Mouse (Mus musculus): ENCODE measurements around the gene Pou5f1. TPM values are rescaled to one million over a fixed set of nuclear protein-coding genes. Genes with fewer than 3 reads are reported as not detected.

The Pou5f1 gene
- polyA plus RNA-seq, 1 experiment from 2014 or later, result not detected

DNA sequence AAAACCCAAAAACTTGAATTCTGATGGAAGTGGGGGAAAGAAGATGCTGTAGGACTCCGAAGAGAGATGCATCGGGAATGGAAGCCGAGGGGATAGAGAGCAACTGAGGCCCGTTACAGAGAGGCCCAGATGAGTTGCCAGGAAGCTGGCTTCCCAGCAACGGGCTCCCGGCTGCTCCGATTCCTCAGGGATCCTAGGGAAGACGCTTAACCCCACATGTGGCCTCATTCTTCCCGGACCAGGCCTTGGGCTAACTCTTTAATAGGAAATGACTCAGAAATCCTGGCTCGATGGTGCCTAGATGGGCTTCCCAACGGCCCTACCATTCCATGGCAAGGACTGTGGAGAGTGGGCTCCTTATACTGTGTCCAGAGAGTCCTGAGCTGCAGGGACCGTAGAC lies 11.7 kb downstream of the Pou5f1 start:
- Histone ChIP-seq H3K9ac (ENCODE audit: low read length) (peak overlapping the region; percentile 64), H3K27ac (ENCODE audit: low read depth, low read length) (no peak overlapping the region), H3K4me1 (replicated peaks; ENCODE audit: control insufficient read depth, insufficient read depth, low read length) (peaks cover 18% of the 10 kb centered on the region), H3K36me3 (ENCODE audit: control insufficient read depth, insufficient read depth, low read length) (no peaks in the 10 kb centered on the region), H3K4me3 (ENCODE audit: low read depth, low read length) (peak overlapping the region; percentile 54), H3K4me2 (ENCODE audit: low read depth, low read length, severe bottlenecking) (peak overlapping the region; percentile 62), H3K9me3 (ENCODE audit: control insufficient read depth, low read length) (no peaks in the 10 kb centered on the region), H3K27me3 (ENCODE audit: control insufficient read depth, insufficient read depth, low read length) (no peaks in the 10 kb centered on the region)
- WGBS, result 8% methylated on average over 12 of the region's 12 CpGs
- ATAC-seq (replicated peaks; ENCODE audit: low FRiP score) (no peak), DNase-seq (ENCODE audit: low spot score) (peak; percentile 55)

- no peak overlapping the region for H3K27ac ChIP-seq (ENCODE audit: low read depth, low read length)
- no peaks in the 10 kb centered on the region for H3K4me1 ChIP-seq (replicated peaks; ENCODE audit: control insufficient read depth, insufficient read depth, low read length)
- 89% methylated on average over 9 of the region's 9 CpGs for WGBS
- no peak overlapping the region for H3K4me2 ChIP-seq (ENCODE audit: low read depth, low read length, severe bottlenecking)
- no peak overlapping the region for H3K4me3 ChIP-seq (ENCODE audit: low read depth, low read length)
- DNase-seq (ENCODE audit: low spot score), result no peak
- no peak overlapping the region for H3K9ac ChIP-seq (ENCODE audit: low read length)
- H3K9me3 ChIP-seq (ENCODE audit: control insufficient read depth, low read length), result no peaks in the 10 kb centered on the region
- no peak for ATAC-seq (replicated peaks; ENCODE audit: low FRiP score)
- no peaks in the 10 kb centered on the region; the same call in 1 of the 2 replicates for H3K36me3 ChIP-seq (ENCODE audit: control insufficient read depth, insufficient read depth, low read length)
- no peaks in the 10 kb centered on the region for H3K27me3 ChIP-seq (ENCODE audit: control insufficient read depth, insufficient read depth, low read length)
These were observed 18.5 kb downstream of the Pou5f1 start for GRCm38 (mm10) chr17:35524354-35524753.

DNA sequence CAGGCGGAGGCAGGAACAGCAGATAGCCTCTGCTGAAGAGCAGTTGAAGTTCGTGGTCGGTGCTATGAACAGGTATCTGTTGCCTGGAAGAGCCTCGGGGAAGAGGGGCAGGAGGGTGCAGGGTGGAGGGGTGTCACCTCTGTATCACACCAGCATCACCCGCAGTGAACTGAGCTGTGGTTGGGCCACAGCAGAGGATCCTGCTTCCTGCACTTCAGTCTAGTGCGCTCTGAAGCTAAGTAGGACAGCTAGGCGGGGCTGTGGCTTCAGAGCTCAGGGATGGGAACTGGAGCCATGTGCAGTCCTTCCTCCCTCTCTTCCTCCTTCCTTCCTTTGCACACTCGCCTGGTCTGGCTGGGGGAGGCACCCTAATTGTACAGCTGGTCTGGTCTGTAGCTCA lies 20.8 kb downstream of the Pou5f1 start:
- H3K27ac ChIP-seq (ENCODE audit: low read depth, low read length), result no peak overlapping the region
- 81% methylated on average over 8 of the region's 8 CpGs for WGBS
- no peaks in the 10 kb centered on the region for H3K27me3 ChIP-seq (ENCODE audit: control insufficient read depth, insufficient read depth, low read length)
- no peak overlapping the region for H3K4me2 ChIP-seq (ENCODE audit: low read depth, low read length, severe bottlenecking)
- H3K4me3 ChIP-seq (ENCODE audit: low read depth, low read length), result no peak overlapping the region
- ATAC-seq (replicated peaks; ENCODE audit: low FRiP score), result no peak
- H3K9me3 ChIP-seq (ENCODE audit: control insufficient read depth, low read length), result no peaks in the 10 kb centered on the region
- no peaks in the 10 kb centered on the region; the same call in 1 of the 2 replicates for H3K36me3 ChIP-seq (ENCODE audit: control insufficient read depth, insufficient read depth, low read length)
- H3K4me1 ChIP-seq (replicated peaks; ENCODE audit: control insufficient read depth, insufficient read depth, low read length), result no peaks in the 10 kb centered on the region
- no peak for DNase-seq (ENCODE audit: low spot score)
- no peak overlapping the region for H3K9ac ChIP-seq (ENCODE audit: low read length)

DNA sequence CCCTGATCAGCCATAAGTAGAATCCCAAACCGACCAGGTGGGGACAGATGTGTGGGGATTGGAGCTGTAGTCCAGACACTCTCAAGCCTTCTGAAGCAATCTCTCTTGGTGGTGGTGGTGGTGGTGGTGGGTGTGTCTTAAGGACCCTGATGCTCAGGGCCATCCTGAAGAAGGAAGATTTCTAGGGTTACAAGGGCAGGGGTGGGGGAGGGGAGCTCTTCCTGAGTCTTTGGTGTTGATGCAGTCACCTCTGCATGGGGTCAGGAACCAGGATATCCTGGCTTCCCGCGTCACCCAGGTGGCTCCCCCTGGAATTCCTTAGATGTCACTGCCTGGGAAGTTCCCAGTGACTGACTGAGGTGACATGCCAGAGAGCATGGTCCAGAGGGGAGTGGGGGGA lies 26.5 kb downstream of the Pou5f1 start:
- Histone ChIP-seq H3K27ac (ENCODE audit: low read depth, low read length) (no peak overlapping the region), H3K9me3 (ENCODE audit: control insufficient read depth, low read length) (no peaks in the 10 kb centered on the region), H3K27me3 (ENCODE audit: control insufficient read depth, insufficient read depth, low read length) (no peaks in the 10 kb centered on the region), H3K36me3 (ENCODE audit: control insufficient read depth, insufficient read depth, low read length) (no peaks in the 10 kb centered on the region), H3K4me1 (replicated peaks; ENCODE audit: control insufficient read depth, insufficient read depth, low read length) (no peaks in the 10 kb centered on the region), H3K9ac (ENCODE audit: low read length) (no peak overlapping the region), H3K4me2 (ENCODE audit: low read depth, low read length, severe bottlenecking) (no peak overlapping the region), H3K4me3 (ENCODE audit: low read depth, low read length) (no peak overlapping the region)
- ATAC-seq (replicated peaks; ENCODE audit: low FRiP score), result no peak
- no peak for DNase-seq (ENCODE audit: low spot score)
- WGBS, result 26% methylated on average over 3 of the region's 3 CpGs

DNA sequence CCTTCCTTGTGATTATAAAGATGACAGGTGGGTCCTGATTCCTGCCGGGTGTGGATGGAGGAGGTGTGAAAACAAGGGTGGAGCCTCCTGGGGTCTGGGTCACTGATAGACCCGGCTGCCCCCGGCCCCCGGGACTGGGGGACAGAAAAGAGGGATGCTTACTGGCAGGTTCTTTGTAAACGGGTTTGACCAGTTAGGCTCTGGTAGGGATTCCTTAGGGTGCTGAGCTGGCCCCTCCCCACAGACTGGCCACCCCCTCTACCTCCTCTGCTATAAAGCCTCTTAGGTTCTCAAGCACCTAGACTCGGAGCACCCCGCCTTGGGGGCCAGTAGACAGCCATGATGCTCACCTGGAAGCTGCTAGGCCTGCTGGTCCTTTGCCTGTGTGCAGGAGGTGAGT lies 27.1 kb downstream of the Pou5f1 start, which contains the start of gene Psors1c2:
Gene Psors1c2 (plus strand): TSS at position 301 of the 400 bp plus-strand sequence.
- ATAC-seq (replicated peaks; ENCODE audit: low FRiP score) (no peak), DNase-seq (ENCODE audit: low spot score) (no peak)
- Histone ChIP-seq H3K27me3 (ENCODE audit: control insufficient read depth, insufficient read depth, low read length) (no peaks in the 10 kb centered on the region), H3K4me1 (replicated peaks; ENCODE audit: control insufficient read depth, insufficient read depth, low read length) (no peaks in the 10 kb centered on the region), H3K27ac (ENCODE audit: low read depth, low read length) (no peak within 1 kb of the TSS), H3K4me2 (ENCODE audit: low read depth, low read length, severe bottlenecking) (no peak within 1 kb of the TSS), H3K36me3 (ENCODE audit: control insufficient read depth, insufficient read depth, low read length) (no peaks in the 10 kb centered on the region), H3K9me3 (ENCODE audit: control insufficient read depth, low read length) (no peaks in the 10 kb centered on the region), H3K4me3 (ENCODE audit: low read depth, low read length) (no peak within 1 kb of the TSS), H3K9ac (ENCODE audit: low read length) (no peak within 1 kb of the TSS)
- 54% methylated on average over 7 of the region's 7 CpGs for WGBS

DNA sequence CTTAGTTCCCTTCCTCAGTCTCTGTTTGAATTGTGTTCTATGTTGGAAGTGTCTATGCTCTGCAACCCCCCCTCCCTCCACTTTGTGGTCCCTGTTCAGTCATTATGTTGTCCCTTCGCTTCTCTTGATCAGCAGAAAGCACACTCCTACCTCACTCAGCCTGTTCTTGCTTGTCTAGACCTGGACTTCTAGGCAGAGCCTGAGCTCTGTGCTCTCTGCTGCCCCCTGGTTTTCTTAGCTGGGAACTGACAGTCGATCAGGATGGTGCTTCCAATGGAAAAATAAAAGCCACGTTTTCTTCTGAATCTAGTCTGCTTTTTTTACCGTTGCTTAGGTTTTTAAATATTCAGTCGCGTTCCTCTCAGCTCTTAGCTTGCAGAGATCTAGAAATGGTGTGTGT lies 28.5 kb downstream of the Pou5f1 start:
- ATAC-seq (replicated peaks; ENCODE audit: low FRiP score), result no peak
- WGBS, result 11% methylated on average over 6 of the region's 6 CpGs

DNA sequence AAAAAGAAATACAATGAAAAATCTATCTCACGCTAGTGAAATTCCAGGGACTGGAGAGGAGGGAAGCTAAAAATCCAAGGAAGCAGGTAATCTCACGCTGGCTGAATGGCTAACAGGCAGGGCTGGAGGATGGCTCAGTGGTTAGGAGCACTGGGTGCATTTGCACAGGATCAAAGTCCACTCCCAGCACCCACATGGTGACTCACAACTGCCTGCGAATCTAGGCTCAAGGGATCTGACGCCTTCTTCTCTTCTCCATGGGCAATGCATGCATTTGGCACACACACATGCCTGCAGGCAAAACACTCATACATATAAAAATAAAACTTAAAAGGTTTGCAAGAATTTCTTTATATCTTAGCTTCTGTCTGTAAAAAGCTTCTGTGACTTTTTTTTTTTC lies 31.6 kb downstream of the Pou5f1 start:
- Histone ChIP-seq H3K4me3 (ENCODE audit: low read depth, low read length) (no peak overlapping the region), H3K36me3 (ENCODE audit: control insufficient read depth, insufficient read depth, low read length) (no peaks in the 10 kb centered on the region), H3K9me3 (ENCODE audit: control insufficient read depth, low read length) (no peaks in the 10 kb centered on the region), H3K9ac (ENCODE audit: low read length) (no peak overlapping the region), H3K27ac (ENCODE audit: low read depth, low read length) (no peak overlapping the region), H3K27me3 (ENCODE audit: control insufficient read depth, insufficient read depth, low read length) (no peaks in the 10 kb centered on the region), H3K4me2 (ENCODE audit: low read depth, low read length, severe bottlenecking) (no peak overlapping the region), H3K4me1 (replicated peaks; ENCODE audit: control insufficient read depth, insufficient read depth, low read length) (no peaks in the 10 kb centered on the region)
- DNase-seq (ENCODE audit: low spot score), result no peak
- 89% methylated on average over 4 of the region's 4 CpGs for WGBS
- no peak for ATAC-seq (replicated peaks; ENCODE audit: low FRiP score)

More for the DNA sequence above, 28.5 kb downstream of the Pou5f1 start:
- no peaks in the 10 kb centered on the region for H3K9me3 ChIP-seq (ENCODE audit: control insufficient read depth, low read length)
- no peaks in the 10 kb centered on the region for H3K4me1 ChIP-seq (replicated peaks; ENCODE audit: control insufficient read depth, insufficient read depth, low read length)
- H3K27ac ChIP-seq (ENCODE audit: low read depth, low read length), result no peak overlapping the region
- peak; percentile 83 for DNase-seq (ENCODE audit: low spot score)
- H3K9ac ChIP-seq (ENCODE audit: low read length), result no peak overlapping the region
- no peak overlapping the region for H3K4me2 ChIP-seq (ENCODE audit: low read depth, low read length, severe bottlenecking)
- no peaks in the 10 kb centered on the region for H3K36me3 ChIP-seq (ENCODE audit: control insufficient read depth, insufficient read depth, low read length)
- H3K4me3 ChIP-seq (ENCODE audit: low read depth, low read length), result no peak overlapping the region
- no peaks in the 10 kb centered on the region for H3K27me3 ChIP-seq (ENCODE audit: control insufficient read depth, insufficient read depth, low read length)

- Histone ChIP-seq H3K9me3 (ENCODE audit: control insufficient read depth, low read length) (no peaks in the 10 kb centered on the region), H3K4me1 (replicated peaks; ENCODE audit: control insufficient read depth, insufficient read depth, low read length) (no peaks in the 10 kb centered on the region), H3K9ac (ENCODE audit: low read length) (no peak overlapping the region), H3K4me3 (ENCODE audit: low read depth, low read length) (no peak overlapping the region), H3K4me2 (ENCODE audit: low read depth, low read length, severe bottlenecking) (no peak overlapping the region), H3K27me3 (ENCODE audit: control insufficient read depth, insufficient read depth, low read length) (no peaks in the 10 kb centered on the region), H3K27ac (ENCODE audit: low read depth, low read length) (no peak overlapping the region), H3K36me3 (ENCODE audit: control insufficient read depth, insufficient read depth, low read length) (no peaks in the 10 kb centered on the region)
- 84% methylated on average over 1 of the region's 1 CpGs for WGBS
- ATAC-seq (replicated peaks; ENCODE audit: low FRiP score), result no peak
- DNase-seq (ENCODE audit: low spot score), result no peak
These were observed 32.7 kb downstream of the Pou5f1 start for GRCm38 (mm10) chr17:35538476-35538875.

DNA sequence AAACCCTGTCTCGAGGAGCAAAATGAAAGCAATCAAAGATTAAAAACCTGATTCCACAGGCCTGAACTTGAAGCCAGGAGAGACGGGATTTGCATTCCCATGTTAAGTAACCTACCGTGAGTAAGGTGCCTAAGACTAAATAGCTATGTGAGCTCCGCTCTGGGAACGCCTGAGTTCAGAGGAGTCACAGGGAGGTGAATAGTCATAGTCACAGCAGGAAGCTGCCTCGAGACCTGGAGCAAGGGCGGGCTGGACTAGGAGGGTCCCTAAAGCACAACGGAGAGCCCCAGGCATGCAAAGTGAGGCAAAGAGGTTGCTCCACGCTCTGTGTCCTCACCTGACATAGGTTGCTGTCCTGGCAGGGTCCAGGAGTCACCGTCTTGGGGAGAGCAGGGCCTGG lies 33.7 kb downstream of the Pou5f1 start:
- Histone ChIP-seq H3K9me3 (ENCODE audit: control insufficient read depth, low read length) (no peaks in the 10 kb centered on the region), H3K27ac (ENCODE audit: low read depth, low read length) (no peak overlapping the region), H3K4me3 (ENCODE audit: low read depth, low read length) (no peak overlapping the region), H3K36me3 (ENCODE audit: control insufficient read depth, insufficient read depth, low read length) (no peaks in the 10 kb centered on the region), H3K9ac (ENCODE audit: low read length) (no peak overlapping the region), H3K4me1 (replicated peaks; ENCODE audit: control insufficient read depth, insufficient read depth, low read length) (no peaks in the 10 kb centered on the region), H3K4me2 (ENCODE audit: low read depth, low read length, severe bottlenecking) (no peak overlapping the region), H3K27me3 (ENCODE audit: control insufficient read depth, insufficient read depth, low read length) (no peaks in the 10 kb centered on the region)
- ATAC-seq (replicated peaks; ENCODE audit: low FRiP score), result no peak
- 56% methylated on average over 10 of the region's 10 CpGs for WGBS
- no peak for DNase-seq (ENCODE audit: low spot score)
